Mouse (Mus musculus) colon, adult 2 months (tissue): ENCODE results near the gene Melk. TPM values are rescaled to one million over a fixed set of nuclear protein-coding genes. Genes with fewer than 3 reads are reported as not detected.

Experiments
- polyA plus RNA-seq: library from polyadenylated mRNA; depleted of rRNA; stranded (reverse); fragments of >200 nt; gene quantifications from 2 replicates; pipeline ENCODE4 v1.2.3, GENCODE M21; 2012; rRNA removed

The Melk gene
- 2.6 and 3.1 TPM in 2 replicates for polyA plus RNA-seq

GRCm38 (mm10) chr4:44300781-44301750 lies at the start of gene Melk:
Gene Melk, plus strand, starts transcription at chr4:44300876.

Other genes starting within 250 kb of the Melk start
- 218 and 316 TPM in 2 replicates for gene Gne, start 216.7 kb upstream of the Melk start, polyA plus RNA-seq
- gene Rnf38, start 67.1 kb upstream of the Melk start, polyA plus RNA-seq = 55.1 and 87.6 TPM in 2 replicates